ENCODE assay signal across 20 mouse cellular contexts in genomic region chr7:84314742-84315141, GRCm38 (mm10).
"Had no signal": no experiment of that assay in that cellular context is flagged by ENCODE, and none has a peak within 500 bp of the region (broad histone marks: within the 10 kb centered on the region; RNA-seq: fewer than 3 reads in every experiment).

No protein-coding gene starts in this region.

- ATAC-seq: hindbrain, embryonic 16.5 days; inflammation-experienced regulatory T-cells, adult 6 months; intestine, embryonic 15.5 days; intestine, postnatal 0 days had no signal

- H3K9ac ChIP-seq: heart, embryonic 13.5 days; heart, embryonic 15.5 days; hindbrain, embryonic 12.5 days; hindbrain, embryonic 14.5 days; intestine, embryonic 15.5 days; limb, embryonic 12.5 days; liver, embryonic 13.5 days had no signal

- H3K27ac ChIP-seq: gastrocnemius, adult 2 months; heart, adult 2 months; heart, embryonic 13.5 days; heart, embryonic 15.5 days; hindbrain, embryonic 10.5 days; hindbrain, embryonic 12.5 days; hindbrain, embryonic 14.5 days; intestine, embryonic 15.5 days; layer of hippocampus, adult 2 months; left cerebral cortex, adult 2 months; limb, embryonic 10.5 days; limb, embryonic 12.5 days; liver, embryonic 13.5 days had no signal

- H3K27me3 ChIP-seq: heart, embryonic 13.5 days; heart, embryonic 15.5 days; hindbrain, embryonic 12.5 days; intestine, embryonic 15.5 days; limb, embryonic 12.5 days; liver, embryonic 13.5 days had no signal

- H3K4me1 ChIP-seq: hindbrain, embryonic 10.5 days; intestine, embryonic 15.5 days; liver, embryonic 13.5 days had no signal

- H3K4me3 ChIP-seq: gastrocnemius, adult 2 months; heart, adult 2 months; heart, embryonic 13.5 days; heart, embryonic 15.5 days; hindbrain, embryonic 10.5 days; hindbrain, embryonic 12.5 days; intestine, embryonic 15.5 days; layer of hippocampus, adult 2 months; left cerebral cortex, adult 2 months; limb, embryonic 10.5 days; limb, embryonic 12.5 days; liver, embryonic 13.5 days had no signal

- H3K4me2 ChIP-seq: heart, embryonic 11.5 days; heart, embryonic 13.5 days; heart, embryonic 15.5 days; hindbrain, embryonic 12.5 days; hindbrain, embryonic 14.5 days; intestine, embryonic 15.5 days; limb, embryonic 12.5 days; liver, embryonic 11.5 days; liver, embryonic 13.5 days had no signal

- H3K9me3 ChIP-seq: heart, embryonic 13.5 days; heart, embryonic 15.5 days; hindbrain, embryonic 10.5 days; hindbrain, embryonic 12.5 days; intestine, embryonic 15.5 days; limb, embryonic 10.5 days; limb, embryonic 12.5 days; liver, embryonic 13.5 days had no signal

- DNase-seq: gastrocnemius, adult 2 months; gastrocnemius, postnatal 36 days; heart, adult 2 months; kidney, adult 18-20 months; liver, embryonic 13.5 days had no signal

- H3K36me3 ChIP-seq: heart, embryonic 13.5 days; heart, embryonic 15.5 days; intestine, embryonic 15.5 days; liver, embryonic 13.5 days had no signal
